Mouse (Mus musculus) macrophage (primary cell): Measurements from ENCODE around the gene Dock8. TPM values are rescaled to one million over a fixed set of nuclear protein-coding genes. Genes with fewer than 3 reads are reported as not detected.

ENCODE experiments used
- H3K27ac ChIP-seq: fragments of 350-480 bp; formaldehyde crosslinking; 2 replicates; pipeline ENCODE4 v1.9.0; 2021
- H3K36me3 ChIP-seq: fragments of 350-480 bp; formaldehyde crosslinking; 2 replicates; pipeline ENCODE4 v1.9.0; 2021; ENCODE audit errors: inconsistent target
- H3K4me3 ChIP-seq: fragments of 350-480 bp; formaldehyde crosslinking; 2 replicates; pipeline ENCODE4 v1.9.0; 2021; ENCODE audit errors: inconsistent target
- H3K79me2 ChIP-seq: fragments of 350-480 bp; formaldehyde crosslinking; 2 replicates; pipeline ENCODE4 v1.9.0; 2021; ENCODE audit errors: inconsistent target
- WGBS: methylation state at CpG from one replicate; pipeline ENCODE4 v1.1.7; 2026; ENCODE audit warnings: inconsistent platforms; ENCODE audit not compliant: missing documents; 5-methylcytosine and 5-hydroxymethylcytosine counted together
- polyA plus RNA-seq: library from polyadenylated mRNA; stranded (reverse); fragments of 250-400 nt; gene quantifications from 3 replicates; pipeline ENCODE4 v1.2.4, GENCODE M21; 2018; ENCODE audit warnings: inconsistent platforms

The Dock8 gene
- polyA plus RNA-seq, 1 experiment from 2014 or later: 41.2 TPM

DNA sequence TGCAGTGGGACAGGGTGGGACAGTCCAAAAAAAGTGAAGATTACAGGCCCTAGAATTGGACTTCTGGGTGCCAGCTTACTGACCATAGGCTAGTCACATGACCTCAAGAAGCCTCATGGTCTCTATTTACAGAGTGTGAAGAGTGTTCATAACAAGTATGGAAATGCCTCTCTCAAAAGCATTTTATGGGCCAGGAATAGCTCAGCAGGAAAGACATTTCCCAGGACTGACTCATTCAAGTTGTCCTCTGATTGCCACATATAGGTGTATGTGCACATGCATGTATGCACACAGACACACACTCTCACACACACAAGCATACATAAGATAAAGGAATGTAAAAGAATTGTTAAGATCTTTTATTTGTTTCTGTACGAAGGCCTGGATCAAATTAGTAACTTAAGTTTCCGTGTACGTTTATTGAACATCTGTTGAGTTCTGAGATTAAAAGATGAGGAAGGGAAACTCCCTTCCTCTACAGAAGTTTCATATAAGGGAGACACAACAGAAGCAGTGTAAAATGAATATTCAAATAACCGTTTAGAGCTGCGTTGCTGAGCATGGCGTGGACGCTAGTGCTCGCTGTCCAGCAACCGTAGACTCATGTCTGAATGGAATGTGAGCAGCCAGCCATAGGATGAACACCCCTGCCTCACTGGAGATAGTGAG lies 63.0 kb downstream of the Dock8 start:
- Histone ChIP-seq H3K4me3 (no peak overlapping the region), H3K36me3 (peaks cover 76% of the 10 kb centered on the region), H3K79me2 (peaks cover 88% of the 10 kb centered on the region), H3K27ac (no peak overlapping the region)
- 69% methylated on average over 9 of the region's 9 CpGs for WGBS

- Histone ChIP-seq H3K4me3 (no peak overlapping the region), H3K36me3 (peaks cover 79% of the 10 kb centered on the region), H3K27ac (no peak overlapping the region), H3K79me2 (peaks cover 83% of the 10 kb centered on the region)
- 100% methylated on average over 2 of the region's 2 CpGs for WGBS
Observed at GRCm38 (mm10) chr19:25062857-25063240, 63.5 kb downstream of the Dock8 start.

- H3K27ac ChIP-seq: no peak overlapping the region
- H3K36me3 ChIP-seq: peaks cover 88% of the 10 kb centered on the region
- no peak overlapping the region for H3K4me3 ChIP-seq
- H3K79me2 ChIP-seq: peaks cover 81% of the 10 kb centered on the region; the same call in 1 of the 2 replicates
- WGBS: 98% methylated on average over 9 of the region's 9 CpGs
Observed at GRCm38 (mm10) chr19:25066229-25066628, 66.9 kb downstream of the Dock8 start.

DNA sequence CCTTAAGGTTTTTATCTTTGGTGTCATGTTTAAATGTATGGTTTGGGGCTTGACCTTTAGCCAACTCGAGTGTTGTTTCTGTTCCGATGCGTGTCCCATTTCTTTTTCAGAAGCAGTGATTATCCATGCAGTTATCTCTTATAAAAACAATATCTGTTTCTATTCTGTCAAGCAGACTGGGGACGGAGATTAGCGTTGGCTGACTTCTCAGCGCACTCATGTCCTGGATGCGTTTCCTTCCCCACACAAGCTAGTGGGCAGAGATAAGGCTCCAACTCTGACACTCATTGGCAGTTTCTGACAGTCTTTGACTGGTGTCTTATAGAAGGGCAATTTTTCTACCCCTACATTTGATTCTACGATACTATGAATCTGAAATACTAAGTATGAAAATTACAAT lies 69.2 kb downstream of the Dock8 start:
- peaks cover 85% of the 10 kb centered on the region for H3K36me3 ChIP-seq
- H3K4me3 ChIP-seq: no peak overlapping the region
- H3K27ac ChIP-seq: no peak overlapping the region
- 84% methylated on average over 8 of the region's 8 CpGs for WGBS
- H3K79me2 ChIP-seq: peaks cover 79% of the 10 kb centered on the region; the same call in 1 of the 2 replicates

DNA sequence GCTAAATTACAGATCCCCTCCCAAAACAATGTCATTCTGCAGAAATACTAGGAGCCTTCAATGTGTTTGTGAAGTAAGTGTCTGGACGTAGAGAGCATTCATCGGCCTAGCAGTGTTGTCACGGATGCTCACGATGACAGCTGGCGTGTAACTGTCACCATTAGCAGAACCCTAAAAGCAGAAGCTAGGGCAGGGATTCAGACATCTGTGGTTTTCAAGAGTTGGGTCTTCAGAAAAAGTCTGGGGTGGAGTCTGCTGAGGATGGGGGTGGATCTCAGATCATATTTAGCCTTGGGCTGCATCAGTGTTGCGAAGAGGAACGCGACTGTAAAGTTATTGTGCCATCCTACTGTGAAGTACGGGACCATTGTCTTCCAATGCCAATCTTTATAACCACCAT lies 73.2 kb downstream of the Dock8 start:
- WGBS: 24% methylated on average over 9 of the region's 9 CpGs
- no peak overlapping the region for H3K4me3 ChIP-seq
- peaks cover 63% of the 10 kb centered on the region for H3K36me3 ChIP-seq
- peaks cover 72% of the 10 kb centered on the region; the same call in 1 of the 2 replicates for H3K79me2 ChIP-seq
- H3K27ac ChIP-seq: no peak overlapping the region

- H3K4me3 ChIP-seq: no peak overlapping the region
- H3K79me2 ChIP-seq: peaks cover 54% of the 10 kb centered on the region; the same call in 1 of the 2 replicates
- WGBS: 32% methylated on average over 6 of the region's 6 CpGs
- no peak overlapping the region for H3K27ac ChIP-seq
- peaks cover 63% of the 10 kb centered on the region for H3K36me3 ChIP-seq
Observed at GRCm38 (mm10) chr19:25074741-25075140, 75.4 kb downstream of the Dock8 start.

- 91% methylated on average over 5 of the region's 7 CpGs for WGBS
- H3K36me3 ChIP-seq: peaks cover 73% of the 10 kb centered on the region
- H3K4me3 ChIP-seq: no peak overlapping the region
- H3K27ac ChIP-seq: no peak overlapping the region
- H3K79me2 ChIP-seq: peaks cover 26% of the 10 kb centered on the region; the same call in 1 of the 2 replicates
Observed at GRCm38 (mm10) chr19:25077636-25078035, 78.3 kb downstream of the Dock8 start.

DNA sequence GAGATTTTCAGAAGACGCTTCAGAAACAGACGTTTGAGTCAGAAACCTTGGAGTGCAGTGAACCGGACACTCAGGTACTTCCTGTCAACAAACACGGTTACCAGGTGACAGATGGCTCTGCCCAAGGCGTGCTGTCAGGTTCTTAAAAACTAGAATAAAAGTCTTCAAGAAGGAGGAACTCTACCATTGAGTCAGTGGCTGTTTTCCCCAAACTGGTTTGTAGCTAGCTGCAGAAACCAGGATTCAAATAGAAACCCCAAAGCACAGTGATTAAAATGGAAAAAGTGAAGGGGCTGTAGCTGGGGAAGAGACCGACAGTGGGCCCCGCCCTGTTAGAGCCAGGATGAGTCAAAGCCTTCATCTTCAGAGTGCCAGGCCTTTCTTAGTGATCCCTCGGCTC lies 78.8 kb downstream of the Dock8 start:
- Histone ChIP-seq H3K4me3 (no peak overlapping the region), H3K79me2 (peaks cover 22% of the 10 kb centered on the region; the same call in 1 of the 2 replicates), H3K36me3 (peaks cover 73% of the 10 kb centered on the region), H3K27ac (no peak overlapping the region)
- WGBS: 92% methylated on average over 8 of the region's 8 CpGs

DNA sequence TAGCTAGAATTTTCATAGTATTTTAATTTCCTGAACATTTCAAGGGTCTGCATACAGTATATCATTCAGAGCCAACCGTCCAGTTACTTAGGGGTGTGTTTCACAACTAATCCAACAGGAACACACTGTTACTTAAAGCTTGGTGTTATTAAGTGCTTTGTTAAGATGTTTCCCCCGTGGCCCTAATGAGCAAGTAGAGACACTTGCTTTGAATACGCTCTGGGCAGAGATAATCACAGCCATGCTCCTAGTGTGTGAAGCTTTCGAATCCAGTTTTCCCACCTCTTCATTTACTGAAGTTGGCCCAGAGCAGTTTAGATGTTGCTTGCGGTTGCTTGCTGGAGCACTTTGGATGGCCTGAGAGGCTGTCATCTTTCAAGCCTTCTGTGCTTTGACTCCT lies 80.8 kb downstream of the Dock8 start:
- WGBS: 97% methylated on average over 5 of the region's 5 CpGs

GRCm38 (mm10) chr19:25082839-25083238 lies 83.5 kb downstream of the Dock8 start:
- Histone ChIP-seq H3K27ac (no peak overlapping the region), H3K79me2 (no peaks in the 10 kb centered on the region; the same call in 1 of the 2 replicates), H3K4me3 (no peak overlapping the region), H3K36me3 (peaks cover 86% of the 10 kb centered on the region)
- 92% methylated on average over 2 of the region's 2 CpGs for WGBS

More for the DNA sequence above, 80.8 kb downstream of the Dock8 start:
- Histone ChIP-seq H3K36me3 (peaks cover 85% of the 10 kb centered on the region), H3K4me3 (no peak overlapping the region), H3K27ac (no peak overlapping the region), H3K79me2 (peaks cover 15% of the 10 kb centered on the region; the same call in 1 of the 2 replicates)

- Histone ChIP-seq H3K4me3 (no peak overlapping the region), H3K79me2 (no peaks in the 10 kb centered on the region), H3K27ac (no peak overlapping the region), H3K36me3 (peaks cover 89% of the 10 kb centered on the region)
- 92% methylated on average over 7 of the region's 7 CpGs for WGBS
Observed at GRCm38 (mm10) chr19:25087181-25087580, 87.8 kb downstream of the Dock8 start.

GRCm38 (mm10) chr19:25089746-25090145 lies 90.4 kb downstream of the Dock8 start:
- Histone ChIP-seq H3K79me2 (no peaks in the 10 kb centered on the region), H3K36me3 (peaks cover 86% of the 10 kb centered on the region), H3K4me3 (no peak overlapping the region), H3K27ac (no peak overlapping the region)
- 100% methylated on average over 7 of the region's 7 CpGs for WGBS

DNA sequence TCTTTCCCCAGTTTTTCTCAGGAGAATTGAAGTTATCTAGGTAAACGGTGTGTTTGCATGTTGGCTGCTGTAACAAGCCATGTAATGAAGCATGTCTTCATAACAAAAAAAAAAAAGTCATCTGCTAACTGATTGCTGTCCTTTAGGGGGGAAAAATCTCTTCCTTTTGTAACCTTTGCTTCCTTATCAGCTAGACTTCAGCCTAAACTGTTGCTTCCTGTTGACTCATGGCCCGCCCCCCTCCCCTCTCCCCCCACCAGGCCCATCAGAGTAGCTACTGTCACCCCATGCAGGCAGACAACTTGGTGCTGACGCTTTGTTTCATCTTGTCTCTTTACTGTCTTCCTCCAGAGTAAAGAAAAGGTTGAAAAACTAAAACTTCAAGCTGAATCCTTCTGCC lies 95.8 kb downstream of the Dock8 start:
- H3K27ac ChIP-seq: no peak overlapping the region
- H3K4me3 ChIP-seq: no peak overlapping the region
- no peaks in the 10 kb centered on the region for H3K79me2 ChIP-seq
- 32% methylated on average over 3 of the region's 3 CpGs for WGBS
- H3K36me3 ChIP-seq: peaks cover 92% of the 10 kb centered on the region

GRCm38 (mm10) chr19:25096316-25096715 lies 97.0 kb downstream of the Dock8 start:
- H3K79me2 ChIP-seq: no peaks in the 10 kb centered on the region
- no peak overlapping the region for H3K4me3 ChIP-seq
- H3K36me3 ChIP-seq: peaks cover 92% of the 10 kb centered on the region
- WGBS: 94% methylated on average over 9 of the region's 9 CpGs
- H3K27ac ChIP-seq: no peak overlapping the region

GRCm38 (mm10) chr19:25096986-25097385 lies 97.7 kb downstream of the Dock8 start:
- Histone ChIP-seq H3K79me2 (no peaks in the 10 kb centered on the region), H3K36me3 (peaks cover 92% of the 10 kb centered on the region), H3K27ac (no peak overlapping the region), H3K4me3 (no peak overlapping the region)
- 58% methylated on average over 4 of the region's 4 CpGs for WGBS

- Histone ChIP-seq H3K27ac (no peak overlapping the region), H3K36me3 (peaks cover 93% of the 10 kb centered on the region), H3K4me3 (no peak overlapping the region), H3K79me2 (no peaks in the 10 kb centered on the region)
- WGBS: 87% methylated on average over 6 of the region's 7 CpGs
Observed at GRCm38 (mm10) chr19:25097506-25097905, 98.2 kb downstream of the Dock8 start.
